Mouse (Mus musculus): ENCODE results near the gene Apobr. TPM values are rescaled to one million over a fixed set of nuclear protein-coding genes. Genes with fewer than 3 reads are reported as not detected.

Apobr gene
- polyA plus RNA-seq, 1 experiment from 2014 or later: 0.32 TPM

- Histone ChIP-seq H3K27ac (no peak overlapping the region), H3K4me1 (no peaks in the 10 kb centered on the region), H3K36me3 (replicated peaks) (no peaks in the 10 kb centered on the region), H3K4me3 (no peak overlapping the region), H3K9ac (no peak overlapping the region), H3K9me3 (no peaks in the 10 kb centered on the region), H3K27me3 (replicated peaks) (no peaks in the 10 kb centered on the region), H3K4me2 (no peak overlapping the region)
- 76% methylated on average over 6 of the region's 6 CpGs for WGBS
- ATAC-seq (replicated peaks): no peak
Measured at GRCm38 (mm10) chr7:126628111-126628510, 43.4 kb downstream of the Apobr start.

- H3K27me3 ChIP-seq (replicated peaks): no peaks in the 10 kb centered on the region
- no peak overlapping the region for H3K4me2 ChIP-seq
- no peak overlapping the region for H3K9ac ChIP-seq
- H3K4me3 ChIP-seq: no peak overlapping the region
- H3K4me1 ChIP-seq: no peaks in the 10 kb centered on the region
- WGBS: 31% methylated on average over 3 of the region's 3 CpGs
- H3K27ac ChIP-seq: no peak overlapping the region
- ATAC-seq (replicated peaks): no peak
- no peaks in the 10 kb centered on the region for H3K9me3 ChIP-seq
- H3K36me3 ChIP-seq (replicated peaks): no peaks in the 10 kb centered on the region
Measured at GRCm38 (mm10) chr7:126629915-126630314, 45.2 kb downstream of the Apobr start.

GRCm38 (mm10) chr7:126630824-126631518 lies 46.2 kb downstream of the Apobr start, which contains the start of gene Nupr1:
Gene Nupr1, minus strand, starts transcription at chr7:126630861.
- no peak within 1 kb of the TSS for H3K4me3 ChIP-seq
- H3K36me3 ChIP-seq (replicated peaks): no peaks in the 10 kb centered on the region
- H3K27me3 ChIP-seq (replicated peaks): no peaks in the 10 kb centered on the region
- ATAC-seq (replicated peaks): no peak
- H3K4me1 ChIP-seq: no peaks in the 10 kb centered on the region
- 88% methylated on average over 4 of the region's 4 CpGs for WGBS
- no peak within 1 kb of the TSS for H3K4me2 ChIP-seq
- H3K9ac ChIP-seq: no peak within 1 kb of the TSS
- no peaks in the 10 kb centered on the region for H3K9me3 ChIP-seq
- H3K27ac ChIP-seq: no peak within 1 kb of the TSS

- 87% methylated on average over 2 of the region's 2 CpGs for WGBS
- no peaks in the 10 kb centered on the region for H3K36me3 ChIP-seq (replicated peaks)
- no peak for ATAC-seq (replicated peaks)
- H3K9me3 ChIP-seq: no peaks in the 10 kb centered on the region
- no peak overlapping the region for H3K9ac ChIP-seq
- H3K4me3 ChIP-seq: no peak overlapping the region
- H3K27me3 ChIP-seq (replicated peaks): no peaks in the 10 kb centered on the region
- no peaks in the 10 kb centered on the region for H3K4me1 ChIP-seq
- H3K27ac ChIP-seq: no peak overlapping the region
- no peak overlapping the region for H3K4me2 ChIP-seq
Measured at GRCm38 (mm10) chr7:126632478-126632877, 47.7 kb downstream of the Apobr start.

GRCm38 (mm10) chr7:126635375-126635774 lies 50.6 kb downstream of the Apobr start:
- Histone ChIP-seq H3K36me3 (replicated peaks) (no peaks in the 10 kb centered on the region), H3K4me2 (no peak overlapping the region), H3K9ac (no peak overlapping the region), H3K27ac (no peak overlapping the region), H3K9me3 (no peaks in the 10 kb centered on the region), H3K4me1 (no peaks in the 10 kb centered on the region), H3K27me3 (replicated peaks) (no peaks in the 10 kb centered on the region), H3K4me3 (no peak overlapping the region)
- no peak for ATAC-seq (replicated peaks)

- Histone ChIP-seq H3K36me3 (replicated peaks) (no peaks in the 10 kb centered on the region), H3K4me3 (no peak overlapping the region), H3K4me1 (no peaks in the 10 kb centered on the region), H3K4me2 (no peak overlapping the region), H3K27me3 (replicated peaks) (no peaks in the 10 kb centered on the region), H3K9ac (no peak overlapping the region), H3K27ac (no peak overlapping the region), H3K9me3 (no peaks in the 10 kb centered on the region)
- ATAC-seq (replicated peaks): no peak
- WGBS: 20% methylated on average over 4 of the region's 4 CpGs
Measured at GRCm38 (mm10) chr7:126636733-126637520, 52.2 kb downstream of the Apobr start.

Small RNA genes lying within 50 kb of the gene (microRNA-seq; reads per million reads assigned to microRNA genes)
- 1.1 reads per million for gene Mir7059

Other genes with a start within 250 kb of the Apobr start
- gene Lat, start 215.4 kb upstream of the Apobr start, polyA plus RNA-seq (2015; fragmentation: Nextera tagmentation; extraction: Ambion mirVana): 1.1 and 1.4 TPM in 2 replicates
- 95.4 and 96.0 TPM in 2 replicates for gene Spns1, start 207.5 kb upstream of the Apobr start, polyA plus RNA-seq (2015; fragmentation: Nextera tagmentation; extraction: Ambion mirVana)
- 2.2 and 2.6 TPM in 2 replicates for gene Nfatc2ip, start 188.2 kb upstream of the Apobr start, polyA plus RNA-seq (2015; fragmentation: Nextera tagmentation; extraction: Ambion mirVana)
- gene Cd19, start 170.1 kb upstream of the Apobr start, polyA plus RNA-seq (2015; fragmentation: Nextera tagmentation; extraction: Ambion mirVana): 0.31 TPM in 1 of 2 replicates, not detected in the other
- 26.0 and 28.7 TPM in 2 replicates for gene Rabep2, start 156.2 kb upstream of the Apobr start, polyA plus RNA-seq (2015; fragmentation: Nextera tagmentation; extraction: Ambion mirVana)
- 0.34 and 0.58 TPM in 2 replicates for gene Atp2a1, start 121.8 kb upstream of the Apobr start, polyA plus RNA-seq (2015; fragmentation: Nextera tagmentation; extraction: Ambion mirVana)
- gene Sh2b1, start 109.5 kb upstream of the Apobr start, polyA plus RNA-seq (2015; fragmentation: Nextera tagmentation; extraction: Ambion mirVana): 84.3 and 87.0 TPM in 2 replicates
- 133 and 137 TPM in 2 replicates for gene Tufm, start 97.6 kb upstream of the Apobr start, polyA plus RNA-seq (2015; fragmentation: Nextera tagmentation; extraction: Ambion mirVana)
- gene Atxn2l, start 81.5 kb upstream of the Apobr start, polyA plus RNA-seq (2015; fragmentation: Nextera tagmentation; extraction: Ambion mirVana): 75.9 and 83.6 TPM in 2 replicates
- 173 and 186 TPM in 2 replicates for gene Eif3c, start 18.5 kb upstream of the Apobr start, polyA plus RNA-seq (2015; fragmentation: Nextera tagmentation; extraction: Ambion mirVana)
- gene Cln3, start 875 bp downstream of the Apobr start, polyA plus RNA-seq (2015; fragmentation: Nextera tagmentation; extraction: Ambion mirVana): 34.1 and 35.6 TPM in 2 replicates
- gene Il27, start 10.0 kb downstream of the Apobr start, polyA plus RNA-seq (2015; fragmentation: Nextera tagmentation; extraction: Ambion mirVana): not detected in 2 replicates
- gene Nupr1, start 45.9 kb downstream of the Apobr start, polyA plus RNA-seq (2015; fragmentation: Nextera tagmentation; extraction: Ambion mirVana): 11.5 and 13.0 TPM in 2 replicates
- 62.3 and 72.4 TPM in 2 replicates for gene Sgf29, start 64.4 kb downstream of the Apobr start, polyA plus RNA-seq (2015; fragmentation: Nextera tagmentation; extraction: Ambion mirVana)
- 8.3 and 8.9 TPM in 2 replicates for gene Sult1a1, start 91.5 kb downstream of the Apobr start, polyA plus RNA-seq (2015; fragmentation: Nextera tagmentation; extraction: Ambion mirVana)
- 116 and 126 TPM in 2 replicates for gene Bola2, start 110.5 kb downstream of the Apobr start, polyA plus RNA-seq (2015; fragmentation: Nextera tagmentation; extraction: Ambion mirVana)
- 18.3 and 20.9 TPM in 2 replicates for gene Slx1b, start 110.8 kb downstream of the Apobr start, polyA plus RNA-seq (2015; fragmentation: Nextera tagmentation; extraction: Ambion mirVana)
- gene Coro1a, start 122.8 kb downstream of the Apobr start, polyA plus RNA-seq (2015; fragmentation: Nextera tagmentation; extraction: Ambion mirVana): 119 and 127 TPM in 2 replicates
- 110 and 111 TPM in 2 replicates for gene Mapk3, start 174.7 kb downstream of the Apobr start, polyA plus RNA-seq (2015; fragmentation: Nextera tagmentation; extraction: Ambion mirVana)
- 2.2 and 2.3 TPM in 2 replicates for gene Gdpd3, start 181.4 kb downstream of the Apobr start, polyA plus RNA-seq (2015; fragmentation: Nextera tagmentation; extraction: Ambion mirVana)
- 201 and 224 TPM in 2 replicates for gene Ypel3, start 192.0 kb downstream of the Apobr start, polyA plus RNA-seq (2015; fragmentation: Nextera tagmentation; extraction: Ambion mirVana)
- gene Tbx6, start 196.5 kb downstream of the Apobr start, polyA plus RNA-seq (2015; fragmentation: Nextera tagmentation; extraction: Ambion mirVana): 0.37 and 0.57 TPM in 2 replicates
- gene Ppp4c, start 207.6 kb downstream of the Apobr start, polyA plus RNA-seq (2015; fragmentation: Nextera tagmentation; extraction: Ambion mirVana): 191 and 192 TPM in 2 replicates
- gene Fam57b, start 212.7 kb downstream of the Apobr start, polyA plus RNA-seq (2015; fragmentation: Nextera tagmentation; extraction: Ambion mirVana): 60.4 and 65.4 TPM in 2 replicates
- not detected in 2 replicates for gene 4930451I11Rik, start 246.7 kb downstream of the Apobr start, polyA plus RNA-seq (2015; fragmentation: Nextera tagmentation; extraction: Ambion mirVana)